Mouse (Mus musculus) megakaryocyte, adult 5-6 weeks (primary cell): ENCODE data around the gene Ccp110. TPM values are rescaled to one million over a fixed set of nuclear protein-coding genes. Genes with fewer than 3 reads are reported as not detected.

ENCODE experiments used
- ATAC-seq: 2 replicates; pipeline ENCODE4 v1.8.0; 2016; ENCODE audit warnings: mild to moderate bottlenecking, inconsistent platforms; ENCODE audit not compliant: poor library complexity, severe bottlenecking
- total RNA-seq, 2 experiments: library from RNA; stranded (forward) in 1 of 2; stranded (reverse) in 1 of 2; fragments of 153-499, 151-499 nt in 1 of 2; fragments of 221-1000, 200-1000 nt in 1 of 2; gene quantifications; 2 replicates each; pipeline versions ENCODE4 v1.2.3 to v1.2.4; 2015 to 2017

Ccp110 gene
- total RNA-seq, 2 experiments from 2014 or later, result 9.6 to 13.5 TPM

- peak; percentile 89 for ATAC-seq
These were observed 53.9 kb downstream of the Ccp110 start for GRCm38 (mm10) chr7:118766119-118766833.

DNA sequence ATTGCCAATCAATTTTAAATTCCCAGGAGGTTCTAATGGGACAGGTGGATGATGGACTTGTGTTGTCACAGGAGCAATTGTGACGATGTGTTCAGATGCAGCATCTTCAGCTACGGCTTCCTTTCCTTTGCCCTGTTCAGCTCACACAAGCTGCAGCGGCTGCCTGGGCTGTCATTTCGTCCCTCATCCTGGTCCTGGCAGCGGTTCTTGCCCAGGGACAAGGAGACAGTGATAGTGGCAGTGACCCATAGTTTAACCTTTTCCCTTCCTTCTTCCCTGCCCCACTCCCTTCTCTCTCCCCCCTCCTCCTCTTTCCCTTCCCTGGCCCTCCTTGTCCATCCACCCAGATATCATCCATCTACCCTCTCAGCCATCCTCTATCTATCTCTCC is 54.5 kb downstream of the Ccp110 start:
- ATAC-seq, result no peak

- no peak for ATAC-seq
These were observed 56.9 kb downstream of the Ccp110 start for GRCm38 (mm10) chr7:118769208-118769607.

DNA sequence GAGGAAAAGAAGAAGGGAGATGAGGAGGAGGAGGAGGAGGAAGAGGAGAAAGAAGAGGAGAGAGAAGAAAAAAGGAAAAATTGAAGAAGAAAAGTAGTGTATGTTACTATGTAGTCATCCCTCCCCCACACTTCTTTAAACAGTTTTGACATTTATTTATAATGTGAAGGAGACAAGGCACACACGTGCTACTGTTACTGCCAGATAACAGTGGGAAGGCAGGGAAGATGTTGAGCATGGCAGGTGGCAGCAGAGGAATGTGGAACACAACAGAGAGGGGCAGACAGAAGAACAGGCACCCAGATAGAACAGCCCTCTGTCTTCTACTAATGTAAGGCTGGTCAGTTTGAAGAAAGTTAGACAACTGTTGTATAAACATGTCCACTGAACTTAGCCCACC is 57.3 kb downstream of the Ccp110 start:
- no peak for ATAC-seq

GRCm38 (mm10) chr7:118773027-118773426 is 60.7 kb downstream of the Ccp110 start:
- ATAC-seq, result no peak

GRCm38 (mm10) chr7:118775991-118776390 is 63.6 kb downstream of the Ccp110 start:
- ATAC-seq, result no peak

DNA sequence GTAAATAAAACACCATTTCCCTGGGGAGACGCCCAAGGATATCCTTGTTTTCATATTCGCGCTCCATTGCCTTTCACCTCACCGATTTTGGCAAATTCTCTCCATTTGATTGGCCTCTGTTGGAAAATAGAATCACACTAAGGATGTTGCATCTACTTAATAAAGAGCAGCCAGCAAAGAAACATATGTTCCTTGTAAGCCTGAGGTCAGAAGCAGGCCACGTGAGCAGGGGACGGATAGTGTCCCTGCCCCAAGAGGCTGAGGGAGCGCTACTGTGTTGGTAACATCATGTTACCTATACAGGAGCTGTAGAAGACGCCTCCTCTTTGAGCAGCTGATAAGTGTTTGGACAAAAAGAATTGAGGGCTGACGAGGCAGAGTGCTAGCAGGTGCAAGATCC is 64.1 kb downstream of the Ccp110 start:
- ATAC-seq, result no peak

- no peak for ATAC-seq
These were observed 65.4 kb downstream of the Ccp110 start for GRCm38 (mm10) chr7:118777598-118778394.

- no peak for ATAC-seq
These were observed 66.2 kb downstream of the Ccp110 start for GRCm38 (mm10) chr7:118778561-118778960.

GRCm38 (mm10) chr7:118783305-118784001 is 71.1 kb downstream of the Ccp110 start:
- no peak for ATAC-seq

GRCm38 (mm10) chr7:118786091-118786490 is 73.7 kb downstream of the Ccp110 start:
- no peak for ATAC-seq

Other genes with a start within 250 kb of the Ccp110 start
- 16.5 and 17.1 TPM in 2 replicates for gene Itpripl2, start 220.6 kb upstream of the Ccp110 start, total RNA-seq (2015)
- 32.1 and 36.1 TPM in 2 replicates for gene Itpripl2, start 220.6 kb upstream of the Ccp110 start, total RNA-seq (2017)
- gene Coq7, start 179.2 kb upstream of the Ccp110 start, total RNA-seq (2015), result 18.3 and 19.5 TPM in 2 replicates
- 20.9 and 21.5 TPM in 2 replicates for gene Coq7, start 179.2 kb upstream of the Ccp110 start, total RNA-seq (2017)
- gene Tmc7, start 127.8 kb upstream of the Ccp110 start, total RNA-seq (2015), result 0.05 and 0.54 TPM in 2 replicates
- 0.11 TPM in 1 of 2 replicates, not detected in the other for gene Tmc7, start 127.8 kb upstream of the Ccp110 start, total RNA-seq (2017)
- gene Tmc5, start 115.3 kb upstream of the Ccp110 start, total RNA-seq (2015), result not detected in 2 replicates
- not detected in 2 replicates for gene Tmc5, start 115.3 kb upstream of the Ccp110 start, total RNA-seq (2017)
- gene Gde1, start 6.8 kb upstream of the Ccp110 start, total RNA-seq (2015), result 39.3 and 42.4 TPM in 2 replicates
- 30.2 and 33.0 TPM in 2 replicates for gene Gde1, start 6.8 kb upstream of the Ccp110 start, total RNA-seq (2017)
- gene Vps35l, start 27.7 kb downstream of the Ccp110 start, total RNA-seq (2015), result 40.4 and 51.6 TPM in 2 replicates
- gene Vps35l, start 27.7 kb downstream of the Ccp110 start, total RNA-seq (2017), result 49.5 and 49.7 TPM in 2 replicates
- gene Iqck, start 143.2 kb downstream of the Ccp110 start, total RNA-seq (2015), result 0.48 TPM in 1 of 2 replicates, not detected in the other
- gene Iqck, start 143.2 kb downstream of the Ccp110 start, total RNA-seq (2017), result 0.40 TPM in 1 of 2 replicates, not detected in the other
- gene Knop1, start 143.7 kb downstream of the Ccp110 start, total RNA-seq (2015), result 12.1 and 13.2 TPM in 2 replicates
- gene Knop1, start 143.7 kb downstream of the Ccp110 start, total RNA-seq (2017), result 20.2 and 40.0 TPM in 2 replicates